Mouse (Mus musculus) adrenal gland, postnatal 10 days (tissue): ENCODE results near the gene Rln3. TPM values are rescaled to one million over a fixed set of nuclear protein-coding genes. Genes with fewer than 3 reads are reported as not detected.

ENCODE experiments used
- DNase-seq: peaks from one replicate; pipeline ENCODE4 v3.0.0; 2021; ENCODE audit warnings: mixed read lengths
- long read RNA-seq, 2 experiments: library from polyadenylated mRNA; stranded (forward); transcript quantifications; one replicate each; pipeline ENCODE4 v2.0.0; 2021
- total RNA-seq, 2 experiments: library from RNA; stranded (reverse); gene quantifications; 2 replicates each; pipeline ENCODE4 v1.2.3; 2021

Rln3 gene
- total RNA-seq: under 1 TPM in 1 of 2 experiments, not detected in 1; 0.51 TPM
- long read RNA-seq, experiment 1, partial matches to known transcripts: 0 of 1 reads
- long read RNA-seq, experiment 1, other reads (novel, unspliced or antisense): 0 of 1 reads
- long read RNA-seq, experiment 2: 0 reads

- no peak for DNase-seq
Measured at GRCm38 (mm10) chr8:84044900-84045299, at the start of gene Rln3. Rln3 (minus strand) TSS chr8:84045000.

- peak; percentile 59 for DNase-seq
Measured at GRCm38 (mm10) chr8:84090585-84090984, 45.8 kb upstream of the Rln3 start.

GRCm38 (mm10) chr8:84089277-84089676 lies 44.5 kb upstream of the Rln3 start:
- DNase-seq: no peak

GRCm38 (mm10) chr8:84087821-84088220 lies 43.0 kb upstream of the Rln3 start:
- no peak for DNase-seq

GRCm38 (mm10) chr8:84087156-84087555 lies 42.4 kb upstream of the Rln3 start:
- DNase-seq: no peak

- DNase-seq: no peak
Measured at GRCm38 (mm10) chr8:84084341-84085115, 39.7 kb upstream of the Rln3 start.

- peak; percentile 74 for DNase-seq
Measured at GRCm38 (mm10) chr8:84083829-84084241, 39.0 kb upstream of the Rln3 start.

GRCm38 (mm10) chr8:84079206-84079605 lies 34.4 kb upstream of the Rln3 start:
- no peak for DNase-seq

GRCm38 (mm10) chr8:84076849-84077248 lies 32.0 kb upstream of the Rln3 start:
- no peak for DNase-seq

GRCm38 (mm10) chr8:84076412-84076811 lies 31.6 kb upstream of the Rln3 start:
- DNase-seq: no peak

- DNase-seq: no peak
Measured at GRCm38 (mm10) chr8:84073230-84073976, 28.6 kb upstream of the Rln3 start.

- peak; percentile 43 for DNase-seq
Measured at GRCm38 (mm10) chr8:84072321-84072720, 27.5 kb upstream of the Rln3 start.

GRCm38 (mm10) chr8:84071921-84072320 lies 27.1 kb upstream of the Rln3 start:
- peak; percentile 50 for DNase-seq

GRCm38 (mm10) chr8:84070667-84071066 lies 25.9 kb upstream of the Rln3 start:
- DNase-seq: no peak

- no peak for DNase-seq
Measured at GRCm38 (mm10) chr8:84070241-84070640, 25.4 kb upstream of the Rln3 start.

GRCm38 (mm10) chr8:84069750-84070149 lies 24.9 kb upstream of the Rln3 start:
- DNase-seq: no peak

GRCm38 (mm10) chr8:84069169-84069568 lies 24.4 kb upstream of the Rln3 start:
- no peak for DNase-seq

GRCm38 (mm10) chr8:84068316-84069035 lies 23.7 kb upstream of the Rln3 start:
- DNase-seq: peak; percentile 37

GRCm38 (mm10) chr8:84067911-84068310 lies 23.1 kb upstream of the Rln3 start:
- no peak for DNase-seq

- DNase-seq: peak; percentile 99
Measured at GRCm38 (mm10) chr8:84067047-84067573, 22.3 kb upstream of the Rln3 start.

- peak; percentile 99 for DNase-seq
Measured at GRCm38 (mm10) chr8:84066291-84066930, 21.6 kb upstream of the Rln3 start, which contains the start of gene Rfx1. Rfx1 (plus strand) TSS chr8:84066834.
